Mouse (Mus musculus) brain, embryonic 18.5 days (tissue): Measurements from ENCODE around the gene Vta1.

ENCODE experiments used
- DNase-seq: peaks from one replicate; pipeline ENCODE4 v3.0.0-alpha.2; 2012; ENCODE audit warnings: low read depth, low spot score

The Vta1 gene

GRCm38 (mm10) chr10:14705072-14706066 lies at the start of gene Vta1, which contains the start of gene Nmbr:
Gene Vta1 (minus strand): TSS chr10:14705560.
Gene Nmbr (plus strand): TSS chr10:14705591.
- peak; percentile 96 for DNase-seq

GRCm38 (mm10) chr10:14734285-14734684 lies 28.9 kb upstream of the Vta1 start:
- DNase-seq, result peak; percentile 62

DNA sequence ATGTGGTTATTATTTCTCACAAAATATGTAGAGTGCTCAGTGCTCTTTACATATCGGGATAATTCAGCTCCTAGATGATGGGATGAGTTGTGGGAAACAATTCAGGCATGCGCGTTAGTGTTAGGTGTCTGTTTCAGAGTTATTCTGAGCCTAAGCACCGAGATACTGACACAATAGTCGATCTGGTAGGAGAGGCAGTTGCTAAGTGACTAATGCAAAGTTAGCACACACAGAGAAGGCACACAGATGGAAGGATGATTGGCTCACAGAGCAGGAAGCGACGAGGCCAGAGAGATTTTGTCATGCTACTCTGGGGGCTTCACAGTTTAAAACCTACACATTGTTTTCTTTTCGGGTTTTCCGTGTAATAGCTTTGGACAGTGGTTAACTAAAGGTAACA lies 20.3 kb upstream of the Vta1 start:
- DNase-seq, result no peak

DNA sequence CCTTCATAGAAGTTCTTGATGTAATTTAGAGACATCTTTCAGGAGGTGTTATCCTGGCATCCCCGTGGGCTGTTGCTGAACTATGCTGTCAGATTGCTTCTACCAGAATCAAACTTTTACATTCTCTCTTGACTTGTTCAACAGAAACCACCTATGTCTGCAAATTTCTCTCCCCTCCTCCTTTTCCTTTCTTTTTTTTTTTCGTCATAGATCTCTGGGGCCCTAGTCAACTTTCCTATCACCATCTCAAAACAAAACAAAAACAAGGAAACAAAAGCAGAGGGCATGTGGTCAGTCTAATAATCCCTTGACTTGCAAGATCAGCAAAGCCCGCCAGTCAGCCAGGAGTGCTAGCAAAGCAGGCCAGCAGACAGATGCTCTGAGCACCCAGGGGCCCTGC lies 12.8 kb upstream of the Vta1 start, which contains the start of gene Gje1:
Gene Gje1, minus strand, starts transcription at position 101 of the 400 bp plus-strand sequence.
- DNase-seq, result no peak

DNA sequence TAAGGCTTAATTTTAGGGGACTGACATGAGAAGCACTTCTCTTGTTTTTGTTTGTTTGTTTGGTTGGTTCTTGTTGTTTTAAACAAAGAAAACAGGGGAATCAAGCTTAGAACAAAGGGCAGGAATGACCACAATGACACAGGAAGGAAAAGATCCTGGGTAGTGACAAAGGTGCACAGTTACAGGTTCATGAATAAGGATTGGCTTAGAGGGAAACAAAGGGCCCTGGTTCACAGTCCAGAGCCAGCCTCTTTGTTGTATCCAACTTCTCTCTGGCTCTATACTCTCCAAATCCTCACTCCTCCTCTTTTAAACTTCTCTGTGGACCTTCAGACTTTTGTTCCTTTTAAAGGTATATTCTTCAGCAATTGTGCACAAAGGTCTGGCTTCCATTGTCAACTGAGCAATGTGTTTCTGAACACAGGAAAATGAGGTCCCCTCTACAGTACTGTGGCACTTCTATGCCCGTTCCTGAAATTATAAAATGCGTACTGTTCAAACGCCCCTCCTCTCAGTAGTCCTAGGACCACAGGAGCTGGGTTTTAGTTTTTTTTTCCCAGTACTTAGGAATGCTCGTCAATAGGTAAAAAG lies 1.4 kb downstream of the Vta1 start:
- no peak for DNase-seq

DNA sequence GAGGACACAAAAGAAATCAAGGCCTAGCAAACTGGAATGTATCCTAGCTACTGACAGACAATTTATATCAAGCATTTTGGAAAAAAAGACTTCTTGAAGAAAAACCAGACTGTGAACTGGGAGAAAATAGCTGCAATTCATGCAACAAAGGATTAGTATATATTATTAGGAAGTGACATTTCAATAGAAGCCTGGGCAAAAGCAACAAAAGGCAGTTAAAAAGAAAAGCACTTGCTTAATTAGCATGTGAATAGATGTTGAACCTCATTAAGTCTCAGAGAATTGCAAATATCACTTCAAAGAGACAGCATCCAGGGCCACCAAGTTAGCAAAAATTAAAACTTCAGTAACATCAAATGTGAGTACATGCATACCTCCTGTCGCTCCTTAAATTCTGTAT lies 2.1 kb downstream of the Vta1 start:
- no peak for DNase-seq

GRCm38 (mm10) chr10:14690349-14690748 lies 15.0 kb downstream of the Vta1 start:
- no peak for DNase-seq

DNA sequence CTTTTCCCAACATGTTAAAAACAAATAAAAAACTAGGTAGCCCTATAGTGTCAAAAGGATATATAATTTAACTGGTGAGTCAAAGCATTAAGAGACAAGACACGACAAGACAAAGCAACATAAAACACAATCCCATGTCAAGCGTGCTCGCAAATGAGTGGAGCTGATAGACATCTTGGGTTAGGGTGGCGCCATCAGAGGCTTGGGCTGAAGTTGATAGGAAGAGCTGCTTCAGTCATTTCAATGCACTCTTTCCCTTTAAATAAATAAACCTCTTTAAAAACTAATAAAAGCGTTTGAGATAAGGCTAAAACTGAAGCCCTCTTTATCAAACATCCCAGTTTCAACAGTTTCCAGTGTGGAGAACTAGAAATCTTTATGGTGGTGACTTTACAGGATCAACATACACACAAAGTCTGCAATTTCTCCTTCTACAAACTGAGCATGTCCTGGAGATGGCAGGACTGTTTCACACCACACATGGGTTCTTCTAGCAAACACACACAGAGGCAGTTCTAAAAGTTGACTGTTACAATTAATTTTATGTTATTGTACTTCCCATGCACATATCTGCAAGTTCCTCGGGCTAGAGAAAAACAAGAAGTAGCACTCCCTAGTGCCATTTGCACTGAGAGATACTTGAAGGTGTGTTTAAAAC lies 16.4 kb downstream of the Vta1 start:
- no peak for DNase-seq

- no peak for DNase-seq
Measured at GRCm38 (mm10) chr10:14685663-14686062, 19.7 kb downstream of the Vta1 start.

GRCm38 (mm10) chr10:14666147-14666546 lies 39.2 kb downstream of the Vta1 start:
- no peak for DNase-seq

GRCm38 (mm10) chr10:14660875-14661274 lies 44.5 kb downstream of the Vta1 start:
- no peak for DNase-seq

DNA sequence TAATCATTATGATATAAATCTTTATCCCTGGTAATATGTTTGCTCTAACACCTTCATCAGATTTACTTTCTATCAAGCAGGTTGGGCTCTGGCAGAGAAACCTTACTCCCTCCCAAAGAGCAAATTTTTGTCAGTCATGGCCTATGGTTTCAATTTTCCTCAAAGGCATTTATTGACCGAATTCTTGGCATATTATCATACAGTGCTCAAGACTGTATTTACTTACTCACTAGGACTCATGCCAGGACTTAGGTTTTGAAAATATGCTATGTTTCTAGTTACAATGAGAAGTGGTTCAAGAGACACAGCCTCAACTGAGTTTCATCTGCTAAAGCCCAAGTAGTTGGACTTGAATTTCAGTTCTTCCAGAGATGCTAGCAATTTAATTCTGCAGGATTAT lies 65.7 kb downstream of the Vta1 start:
- no peak for DNase-seq

DNA sequence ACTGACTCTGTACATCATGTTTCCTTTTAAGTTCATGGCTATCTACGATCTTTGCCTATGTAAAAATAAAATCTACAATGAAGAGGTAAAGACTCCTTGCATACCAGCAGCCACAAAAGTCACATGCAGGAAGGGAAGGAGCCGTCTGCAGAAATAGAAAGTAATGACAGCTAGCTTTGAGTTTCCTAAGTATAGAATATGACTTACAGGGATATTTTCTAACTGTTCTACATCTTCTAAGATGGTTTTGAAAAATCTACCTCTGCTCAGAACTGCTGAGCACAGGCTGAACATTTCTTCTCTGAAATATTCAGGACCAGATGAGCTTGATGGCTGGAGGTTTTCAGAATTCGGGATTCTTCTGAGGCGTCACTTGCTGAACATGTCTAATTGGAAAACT lies 66.3 kb downstream of the Vta1 start:
- DNase-seq, result no peak

GRCm38 (mm10) chr10:14625706-14626105 lies 79.7 kb downstream of the Vta1 start:
- no peak for DNase-seq

DNA sequence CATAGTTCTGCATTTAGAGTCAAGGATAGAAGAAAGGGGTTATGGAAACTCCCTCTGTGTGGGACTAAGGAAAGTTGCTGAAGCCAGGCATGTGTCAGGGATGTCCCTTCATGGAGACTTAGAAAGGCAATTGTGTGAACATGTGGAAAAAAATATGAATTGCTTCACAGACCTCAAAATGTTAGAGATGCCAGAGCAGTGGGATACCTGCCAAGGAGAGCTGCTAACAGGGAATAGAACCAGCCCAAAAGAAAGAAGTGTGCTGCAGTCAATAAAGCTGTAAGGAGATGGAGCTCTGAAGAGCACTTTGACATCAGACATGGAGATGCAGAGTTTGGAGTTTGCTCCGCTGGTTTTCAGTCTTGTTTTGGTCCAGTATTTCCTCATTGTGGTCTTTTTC lies 86.2 kb downstream of the Vta1 start:
- no peak for DNase-seq

GRCm38 (mm10) chr10:14618301-14618700 lies 87.1 kb downstream of the Vta1 start:
- DNase-seq, result no peak

DNA sequence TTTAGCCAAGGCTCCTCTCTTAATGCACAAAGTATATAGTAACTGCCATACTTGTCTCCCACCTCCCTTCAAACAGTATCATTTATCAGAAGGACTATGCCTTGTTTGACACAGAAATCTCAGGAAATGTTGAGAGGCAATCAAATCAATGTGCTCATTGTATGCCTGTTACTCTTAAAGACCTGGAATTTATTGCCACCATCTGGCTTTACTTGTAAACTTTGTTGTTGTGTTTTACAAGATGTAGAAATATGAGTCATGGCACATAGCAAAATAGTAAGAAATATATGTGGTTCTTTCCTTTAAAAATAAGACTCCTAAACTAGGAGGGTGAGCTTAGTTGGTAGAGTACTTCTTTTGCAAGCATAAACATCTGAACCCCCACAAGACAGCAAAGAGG lies 89.9 kb downstream of the Vta1 start:
- DNase-seq, result no peak

DNA sequence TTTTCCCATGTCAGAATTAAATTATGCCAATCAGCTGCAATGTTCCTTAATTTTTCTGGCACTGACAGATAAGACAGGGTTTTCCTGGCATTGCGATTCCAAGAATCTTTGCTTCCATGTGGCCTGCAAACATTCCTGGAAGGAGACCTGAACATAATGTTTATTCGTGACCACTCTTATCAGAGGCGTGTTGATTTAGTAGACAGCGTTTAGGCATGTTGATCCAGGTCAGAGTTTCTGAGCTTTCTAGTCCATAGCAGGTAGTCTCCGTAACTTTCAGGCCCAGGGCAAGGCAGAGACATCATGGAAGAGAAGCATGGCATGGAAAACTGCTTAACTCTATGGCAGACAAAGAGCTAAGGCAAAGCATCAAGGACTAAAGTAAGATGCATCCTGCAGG lies 97.8 kb downstream of the Vta1 start:
- no peak for DNase-seq
